Mouse (Mus musculus): ENCODE results near the gene Cacng5. TPM values are rescaled to one million over a fixed set of nuclear protein-coding genes. Genes with fewer than 3 reads are reported as not detected.

The Cacng5 gene
- polyA plus RNA-seq (2017; shearing (Covaris generic)), result not detected

DNA sequence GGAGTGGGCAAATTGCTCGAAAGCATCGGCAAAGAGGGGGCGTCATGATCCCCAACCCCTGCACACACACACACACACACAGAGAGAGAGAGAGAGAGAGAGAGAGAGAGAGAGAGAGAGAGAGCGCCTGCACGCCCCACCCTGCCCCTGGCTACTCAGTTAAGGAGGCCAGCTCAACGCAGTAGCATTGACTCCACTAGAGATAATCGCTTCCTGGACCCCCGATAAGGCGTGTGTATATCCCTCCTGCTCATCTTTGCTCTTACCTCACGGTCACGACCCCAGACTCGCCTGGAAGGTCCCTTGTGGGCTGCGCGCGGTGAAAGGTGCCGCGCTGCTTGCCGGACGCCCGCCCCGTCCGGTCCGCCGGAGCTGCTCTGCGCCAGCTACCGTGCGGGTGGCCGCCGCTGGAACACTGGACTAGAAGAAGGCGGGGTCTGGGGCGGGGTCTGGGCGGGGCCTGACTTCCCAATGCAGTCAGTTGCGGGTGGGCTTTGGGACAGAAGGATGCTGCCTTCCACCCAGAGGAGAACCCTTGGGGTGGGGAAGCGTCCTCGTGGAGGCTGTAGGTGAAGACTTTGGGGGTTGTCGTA, at the start of gene Cacng5:
Cacng5 (minus strand) TSS at position 422 of the 593 bp plus-strand sequence.

Other genes starting within 250 kb of the Cacng5 start
- not detected for gene Cacng1, start 198.5 kb downstream of the Cacng5 start, polyA plus RNA-seq (2017; shearing (Covaris generic))
- not detected for gene Cacng4, start 120.5 kb downstream of the Cacng5 start, polyA plus RNA-seq (2017; shearing (Covaris generic))